Mouse (Mus musculus) liver, embryonic 14.5 days (tissue): ENCODE results near the gene Olfr1377.

Experiments
- CTCF ChIP-seq: IDR thresholded peaks from 2 replicates; pipeline ENCODE4 v1.5.1; 2016; ENCODE audit warnings: antibody characterized with exemption, low read depth, control low read depth
- EP300 ChIP-seq: IDR thresholded peaks from 2 replicates; pipeline ENCODE4 v1.6.1; 2016; ENCODE audit warnings: antibody characterized with exemption, low read depth

DNA sequence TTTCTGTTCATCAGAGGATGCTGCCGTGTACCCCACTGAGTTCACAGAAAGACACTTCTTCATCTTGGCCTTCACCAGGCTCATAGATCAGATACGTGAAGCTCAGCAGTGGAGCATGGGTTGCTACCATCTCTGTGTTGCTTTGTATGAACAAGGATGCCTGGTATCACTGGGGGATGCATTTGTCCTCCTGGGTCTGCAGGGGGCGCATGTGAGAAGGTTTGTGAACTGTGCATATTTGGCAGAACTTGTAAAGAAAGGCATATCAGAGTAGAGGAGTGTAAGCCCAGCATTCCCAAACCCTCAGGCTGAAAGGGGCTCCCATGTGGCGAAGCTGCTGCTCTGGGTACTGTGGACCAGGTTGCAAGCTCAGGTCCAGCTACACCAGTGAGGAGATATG lies 4.6 kb upstream of the Olfr1377 start:
- TF ChIP-seq CTCF (peak; percentile 36), EP300 (no peak)
